Mouse (Mus musculus): ENCODE results near the gene Slc12a3. TPM values are rescaled to one million over a fixed set of nuclear protein-coding genes. Genes with fewer than 3 reads are reported as not detected.

The Slc12a3 gene
- polyA plus RNA-seq, 1 experiment from 2014 or later, result 0.07 TPM

GRCm38 (mm10) chr8:94342691-94343090 is 13.7 kb downstream of the Slc12a3 start:
- Histone ChIP-seq H3K36me3 (ENCODE audit: control insufficient read depth, insufficient read depth, low read length) (no peaks in the 10 kb centered on the region), H3K9ac (replicated peaks; ENCODE audit: low read length) (no peak overlapping the region), H3K27ac (replicated peaks; ENCODE audit: low read depth, low read length) (no peak overlapping the region), H3K9me3 (ENCODE audit: control insufficient read depth, low read length) (no peaks in the 10 kb centered on the region), H3K4me3 (replicated peaks; ENCODE audit: low read depth, low read length) (no peak overlapping the region), H3K27me3 (ENCODE audit: control insufficient read depth, insufficient read depth, low read length) (no peaks in the 10 kb centered on the region), H3K4me2 (ENCODE audit: low read length) (no peak overlapping the region), H3K4me1 (ENCODE audit: control insufficient read depth, insufficient read depth, low read length) (no peaks in the 10 kb centered on the region)
- DNase-seq (no peak), ATAC-seq (ENCODE audit: low FRiP score, low TSS enrichment) (no peak)
- WGBS, result 88% methylated on average over 10 of the region's 10 CpGs

DNA sequence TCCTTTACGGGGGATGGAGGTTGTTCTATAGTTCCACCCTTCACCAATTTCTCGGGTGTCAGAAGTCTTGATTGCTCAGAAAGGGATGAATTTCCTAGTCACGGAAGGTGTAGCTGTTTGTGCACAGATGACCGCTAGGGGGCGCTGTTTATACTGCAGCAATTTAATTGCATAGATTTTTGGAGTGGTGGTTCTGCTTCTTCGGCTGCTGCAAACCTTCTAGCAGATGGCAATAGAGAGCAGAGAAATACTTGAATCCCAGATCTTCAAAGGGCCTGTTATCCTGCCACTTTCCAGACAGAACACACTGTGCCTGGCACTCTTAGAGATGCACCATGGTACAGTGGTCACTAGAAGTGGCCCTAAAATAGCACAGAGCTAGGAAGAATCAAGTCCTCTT is 14.3 kb downstream of the Slc12a3 start:
- no peaks in the 10 kb centered on the region for H3K9me3 ChIP-seq (ENCODE audit: control insufficient read depth, low read length)
- WGBS, result 11% methylated on average over 6 of the region's 6 CpGs
- no peak for ATAC-seq (ENCODE audit: low FRiP score, low TSS enrichment)
- no peaks in the 10 kb centered on the region for H3K4me1 ChIP-seq (ENCODE audit: control insufficient read depth, insufficient read depth, low read length)
- H3K27me3 ChIP-seq (ENCODE audit: control insufficient read depth, insufficient read depth, low read length), result no peaks in the 10 kb centered on the region
- peak; percentile 84 for DNase-seq
- H3K4me2 ChIP-seq (ENCODE audit: low read length), result no peak overlapping the region
- no peak overlapping the region for H3K9ac ChIP-seq (replicated peaks; ENCODE audit: low read length)
- no peaks in the 10 kb centered on the region for H3K36me3 ChIP-seq (ENCODE audit: control insufficient read depth, insufficient read depth, low read length)
- H3K27ac ChIP-seq (replicated peaks; ENCODE audit: low read depth, low read length), result no peak overlapping the region
- no peak overlapping the region for H3K4me3 ChIP-seq (replicated peaks; ENCODE audit: low read depth, low read length)

DNA sequence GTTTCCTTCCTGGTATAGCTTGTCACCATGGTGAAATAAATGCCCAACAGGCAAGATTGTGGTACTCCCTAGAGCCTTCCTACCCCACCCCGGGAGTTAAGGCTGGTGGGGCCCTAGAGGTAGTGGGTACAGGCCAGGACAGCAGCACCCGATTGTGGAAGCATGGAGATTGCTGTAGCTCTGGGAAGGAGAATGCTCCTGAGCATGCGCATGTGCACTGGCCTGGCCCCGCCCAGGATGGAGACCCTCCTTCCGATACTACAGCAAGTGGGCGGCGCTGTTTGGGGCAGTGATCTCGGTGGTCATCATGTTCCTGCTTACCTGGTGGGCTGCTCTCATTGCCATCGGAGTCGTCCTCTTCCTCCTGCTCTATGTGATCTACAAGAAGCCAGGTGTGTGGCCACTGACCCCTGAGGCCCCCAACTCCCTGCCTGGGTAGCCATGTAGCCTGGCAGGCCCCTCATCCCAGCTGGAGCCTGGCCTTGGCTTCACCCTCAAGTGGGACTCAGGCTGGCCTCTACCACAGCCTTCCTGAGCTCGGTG is 14.8 kb downstream of the Slc12a3 start:
- no peak for DNase-seq
- ATAC-seq (ENCODE audit: low FRiP score, low TSS enrichment), result no peak
- no peak overlapping the region for H3K4me2 ChIP-seq (ENCODE audit: low read length)
- H3K36me3 ChIP-seq (ENCODE audit: control insufficient read depth, insufficient read depth, low read length), result no peaks in the 10 kb centered on the region
- H3K4me3 ChIP-seq (replicated peaks; ENCODE audit: low read depth, low read length), result no peak overlapping the region
- no peak overlapping the region for H3K9ac ChIP-seq (replicated peaks; ENCODE audit: low read length)
- H3K4me1 ChIP-seq (ENCODE audit: control insufficient read depth, insufficient read depth, low read length), result no peaks in the 10 kb centered on the region
- 83% methylated on average over 11 of the region's 11 CpGs for WGBS
- H3K27me3 ChIP-seq (ENCODE audit: control insufficient read depth, insufficient read depth, low read length), result no peaks in the 10 kb centered on the region
- no peaks in the 10 kb centered on the region for H3K9me3 ChIP-seq (ENCODE audit: control insufficient read depth, low read length)
- no peak overlapping the region for H3K27ac ChIP-seq (replicated peaks; ENCODE audit: low read depth, low read length)

GRCm38 (mm10) chr8:94345657-94346056 is 16.7 kb downstream of the Slc12a3 start:
- Histone ChIP-seq H3K4me3 (replicated peaks; ENCODE audit: low read depth, low read length) (no peak overlapping the region), H3K27ac (replicated peaks; ENCODE audit: low read depth, low read length) (no peak overlapping the region), H3K9me3 (ENCODE audit: control insufficient read depth, low read length) (no peaks in the 10 kb centered on the region), H3K4me1 (ENCODE audit: control insufficient read depth, insufficient read depth, low read length) (no peaks in the 10 kb centered on the region), H3K36me3 (ENCODE audit: control insufficient read depth, insufficient read depth, low read length) (no peaks in the 10 kb centered on the region), H3K27me3 (ENCODE audit: control insufficient read depth, insufficient read depth, low read length) (no peaks in the 10 kb centered on the region), H3K9ac (replicated peaks; ENCODE audit: low read length) (no peak overlapping the region), H3K4me2 (ENCODE audit: low read length) (no peak overlapping the region)
- ATAC-seq (ENCODE audit: low FRiP score, low TSS enrichment), result no peak
- no peak for DNase-seq
- 93% methylated on average over 4 of the region's 4 CpGs for WGBS

DNA sequence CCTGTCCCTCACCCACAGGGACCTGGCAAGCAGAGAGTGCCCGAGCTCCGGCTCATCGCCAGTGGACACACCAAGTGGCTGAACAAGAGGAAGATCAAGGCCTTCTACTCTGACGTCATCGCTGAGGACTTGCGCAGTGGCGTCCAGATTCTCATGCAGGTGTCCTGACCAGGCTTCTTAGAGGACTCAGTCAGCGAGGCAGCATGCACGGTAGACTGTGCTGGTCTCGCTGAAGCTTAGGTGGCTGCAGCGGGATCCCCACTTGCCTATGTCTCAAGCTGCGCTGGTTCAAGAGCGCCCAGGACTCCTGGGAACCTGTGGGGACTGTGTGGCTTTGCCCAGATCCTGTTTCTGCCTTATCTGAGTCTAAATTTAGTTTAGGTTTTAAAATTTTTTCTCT is 17.3 kb downstream of the Slc12a3 start:
- H3K9ac ChIP-seq (replicated peaks; ENCODE audit: low read length), result no peak overlapping the region
- H3K4me3 ChIP-seq (replicated peaks; ENCODE audit: low read depth, low read length), result no peak overlapping the region
- H3K27ac ChIP-seq (replicated peaks; ENCODE audit: low read depth, low read length), result no peak overlapping the region
- no peaks in the 10 kb centered on the region for H3K36me3 ChIP-seq (ENCODE audit: control insufficient read depth, insufficient read depth, low read length)
- ATAC-seq (ENCODE audit: low FRiP score, low TSS enrichment) (no peak), DNase-seq (no peak)
- no peaks in the 10 kb centered on the region for H3K9me3 ChIP-seq (ENCODE audit: control insufficient read depth, low read length)
- H3K4me1 ChIP-seq (ENCODE audit: control insufficient read depth, insufficient read depth, low read length), result no peaks in the 10 kb centered on the region
- no peak overlapping the region for H3K4me2 ChIP-seq (ENCODE audit: low read length)
- no peaks in the 10 kb centered on the region for H3K27me3 ChIP-seq (ENCODE audit: control insufficient read depth, insufficient read depth, low read length)
- 93% methylated on average over 13 of the region's 13 CpGs for WGBS

GRCm38 (mm10) chr8:94348425-94348824 is 19.4 kb downstream of the Slc12a3 start:
- Histone ChIP-seq H3K9me3 (ENCODE audit: control insufficient read depth, low read length) (no peaks in the 10 kb centered on the region), H3K4me3 (replicated peaks; ENCODE audit: low read depth, low read length) (no peak overlapping the region), H3K9ac (replicated peaks; ENCODE audit: low read length) (no peak overlapping the region), H3K4me1 (ENCODE audit: control insufficient read depth, insufficient read depth, low read length) (no peaks in the 10 kb centered on the region), H3K4me2 (ENCODE audit: low read length) (no peak overlapping the region), H3K27me3 (ENCODE audit: control insufficient read depth, insufficient read depth, low read length) (no peaks in the 10 kb centered on the region), H3K27ac (replicated peaks; ENCODE audit: low read depth, low read length) (no peak overlapping the region), H3K36me3 (ENCODE audit: control insufficient read depth, insufficient read depth, low read length) (no peaks in the 10 kb centered on the region)
- ATAC-seq (ENCODE audit: low FRiP score, low TSS enrichment) (no peak), DNase-seq (no peak)
- 77% methylated on average over 9 of the region's 9 CpGs for WGBS

DNA sequence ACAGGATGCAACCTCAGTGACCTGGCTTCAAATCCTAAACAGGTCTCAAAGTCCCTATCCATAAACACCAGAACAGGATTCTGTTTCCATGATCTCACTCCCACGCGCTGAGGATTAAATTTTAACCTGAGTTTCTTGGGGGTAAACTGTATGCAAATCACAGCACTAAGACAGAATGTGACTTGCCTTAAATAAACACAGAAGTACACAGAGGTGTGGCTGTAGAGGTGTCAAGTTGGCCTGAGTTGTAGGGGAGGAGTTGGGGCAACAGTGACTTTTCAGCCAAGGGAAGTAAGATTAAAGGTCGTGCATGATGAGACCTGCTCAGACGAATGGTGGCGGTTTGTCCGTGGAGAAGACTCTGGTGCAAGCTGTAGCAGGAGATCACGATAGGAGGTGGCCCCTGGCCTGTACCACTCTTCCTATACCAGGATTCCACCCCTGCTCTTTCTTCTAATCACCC is 25.1 kb downstream of the Slc12a3 start:
- DNase-seq (no peak), ATAC-seq (ENCODE audit: low FRiP score, low TSS enrichment) (no peak)
- H3K4me3 ChIP-seq (replicated peaks; ENCODE audit: low read depth, low read length), result no peak overlapping the region
- no peaks in the 10 kb centered on the region for H3K36me3 ChIP-seq (ENCODE audit: control insufficient read depth, insufficient read depth, low read length)
- no peak overlapping the region for H3K4me2 ChIP-seq (ENCODE audit: low read length)
- 86% methylated on average over 7 of the region's 7 CpGs for WGBS
- no peak overlapping the region for H3K27ac ChIP-seq (replicated peaks; ENCODE audit: low read depth, low read length)
- H3K9me3 ChIP-seq (ENCODE audit: control insufficient read depth, low read length), result no peaks in the 10 kb centered on the region
- no peak overlapping the region for H3K9ac ChIP-seq (replicated peaks; ENCODE audit: low read length)
- no peaks in the 10 kb centered on the region for H3K27me3 ChIP-seq (ENCODE audit: control insufficient read depth, insufficient read depth, low read length)
- no peaks in the 10 kb centered on the region for H3K4me1 ChIP-seq (ENCODE audit: control insufficient read depth, insufficient read depth, low read length)

GRCm38 (mm10) chr8:94354571-94354970 is 25.6 kb downstream of the Slc12a3 start:
- WGBS, result 89% methylated on average over 4 of the region's 4 CpGs
- no peak overlapping the region for H3K9ac ChIP-seq (replicated peaks; ENCODE audit: low read length)
- no peaks in the 10 kb centered on the region for H3K4me1 ChIP-seq (ENCODE audit: control insufficient read depth, insufficient read depth, low read length)
- no peak for ATAC-seq (ENCODE audit: low FRiP score, low TSS enrichment)
- H3K4me2 ChIP-seq (ENCODE audit: low read length), result no peak overlapping the region
- H3K27ac ChIP-seq (replicated peaks; ENCODE audit: low read depth, low read length), result no peak overlapping the region
- no peak overlapping the region for H3K4me3 ChIP-seq (replicated peaks; ENCODE audit: low read depth, low read length)
- no peaks in the 10 kb centered on the region for H3K36me3 ChIP-seq (ENCODE audit: control insufficient read depth, insufficient read depth, low read length)
- H3K9me3 ChIP-seq (ENCODE audit: control insufficient read depth, low read length), result no peaks in the 10 kb centered on the region
- no peak for DNase-seq
- no peaks in the 10 kb centered on the region for H3K27me3 ChIP-seq (ENCODE audit: control insufficient read depth, insufficient read depth, low read length)

- H3K4me3 ChIP-seq (replicated peaks; ENCODE audit: low read depth, low read length), result no peak overlapping the region
- WGBS, result 84% methylated on average over 6 of the region's 6 CpGs
- no peaks in the 10 kb centered on the region for H3K9me3 ChIP-seq (ENCODE audit: control insufficient read depth, low read length)
- H3K4me2 ChIP-seq (ENCODE audit: low read length), result no peak overlapping the region
- H3K36me3 ChIP-seq (ENCODE audit: control insufficient read depth, insufficient read depth, low read length), result no peaks in the 10 kb centered on the region
- H3K4me1 ChIP-seq (ENCODE audit: control insufficient read depth, insufficient read depth, low read length), result no peaks in the 10 kb centered on the region
- no peak overlapping the region for H3K27ac ChIP-seq (replicated peaks; ENCODE audit: low read depth, low read length)
- no peak for DNase-seq
- H3K27me3 ChIP-seq (ENCODE audit: control insufficient read depth, insufficient read depth, low read length), result no peaks in the 10 kb centered on the region
- no peak overlapping the region for H3K9ac ChIP-seq (replicated peaks; ENCODE audit: low read length)
- no peak for ATAC-seq (ENCODE audit: low FRiP score, low TSS enrichment)
These were observed 28.2 kb downstream of the Slc12a3 start for GRCm38 (mm10) chr8:94357220-94357619.

Measured in midbrain, embryonic 14.5 days (tissue).